Mouse (Mus musculus) activated CD4-positive, CD25-positive, alpha-beta regulatory T cell (primary cell): ENCODE measurements around the gene Mylk. TPM values are rescaled to one million over a fixed set of nuclear protein-coding genes. Genes with fewer than 3 reads are reported as not detected.

Experiments used
- polyA plus RNA-seq, 2 experiments: library from polyadenylated mRNA; unstranded; fragments of 100-300 nt; shearing (Covaris generic); gene quantifications; one replicate each; pipeline ENCODE4 v1.2.1; 2017

The Mylk gene
- under 1 TPM in 1 of 2 experiments, not detected in 1; 0.42 TPM for polyA plus RNA-seq

GRCm38 (mm10) chr16:34745065-34745585, at the start of gene Mylk:
Mylk (plus strand) TSS chr16:34745210.

GRCm38 (mm10) chr16:35022242-35023137, 277.5 kb downstream of the Mylk start, which contains the start of gene Hacd2:
Hacd2 (plus strand) TSS chr16:35022428.

Other genes with a start within 250 kb of the Mylk start
- gene Kalrn, start 171.7 kb upstream of the Mylk start, polyA plus RNA-seq, result 1 to 10 TPM in 1 of 2 experiments, under 1 TPM in 1; 0.19 to 1.7 TPM
- gene Ropn1, start 95.3 kb upstream of the Mylk start, polyA plus RNA-seq, result not detected
- 1 to 10 TPM; 2.1 to 3.5 TPM for gene Ccdc14, start 54.6 kb upstream of the Mylk start, polyA plus RNA-seq